Mouse (Mus musculus) thymus, postnatal 4 days (tissue): ENCODE measurements around the gene Ube2dnl1.

Experiments
- DNase-seq: peaks from one replicate; pipeline ENCODE4 v3.0.0; 2021

Ube2dnl1 gene

DNA sequence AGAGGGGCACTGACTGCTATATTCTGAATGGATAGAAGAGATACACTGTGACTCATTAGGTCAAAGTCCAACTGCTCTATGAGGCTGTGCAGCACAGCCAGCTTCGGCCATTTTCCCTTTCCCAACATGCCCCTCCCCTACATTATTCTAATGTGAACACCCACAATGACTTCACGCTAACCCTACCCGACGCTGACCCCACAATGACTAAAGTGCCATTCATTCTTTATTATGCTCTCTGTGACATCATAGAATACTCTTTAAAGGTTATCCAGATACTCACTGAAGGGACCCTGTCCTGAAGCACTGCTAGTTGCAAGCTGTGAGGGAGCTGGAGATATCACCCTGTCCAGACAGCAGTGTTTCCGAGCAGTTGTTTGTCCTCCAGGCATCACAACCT, at the start of gene Ube2dnl1:
Gene Ube2dnl1, plus strand, starts transcription at position 301 of the 400 bp plus-strand sequence.
- no peak for DNase-seq

- DNase-seq, result no peak
Measured at GRCm38 (mm10) chrX:114895489-114895888, 9.3 kb upstream of the Ube2dnl1 start.

GRCm38 (mm10) chrX:114897506-114897905, 7.3 kb upstream of the Ube2dnl1 start:
- DNase-seq, result no peak

DNA sequence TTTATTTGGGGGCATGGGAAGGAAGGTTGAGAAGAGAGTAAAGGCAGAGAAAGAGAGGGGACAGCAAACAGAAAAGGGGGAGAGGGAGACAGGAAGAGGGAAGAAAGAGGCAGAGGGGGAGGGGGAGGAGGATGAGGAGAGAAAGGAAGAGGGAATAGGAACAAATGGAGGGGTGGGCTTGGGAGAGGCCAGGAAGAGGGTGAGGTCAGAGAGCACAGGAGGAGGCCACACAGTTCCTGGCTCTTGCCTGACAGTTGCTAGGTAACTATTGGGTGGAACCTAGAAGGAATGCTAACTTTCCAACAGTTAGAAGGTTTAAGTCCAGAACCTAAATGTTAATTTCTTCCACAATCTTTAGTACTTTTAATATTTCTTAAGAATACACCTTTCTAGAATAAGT, 1.4 kb upstream of the Ube2dnl1 start:
- DNase-seq, result no peak

DNA sequence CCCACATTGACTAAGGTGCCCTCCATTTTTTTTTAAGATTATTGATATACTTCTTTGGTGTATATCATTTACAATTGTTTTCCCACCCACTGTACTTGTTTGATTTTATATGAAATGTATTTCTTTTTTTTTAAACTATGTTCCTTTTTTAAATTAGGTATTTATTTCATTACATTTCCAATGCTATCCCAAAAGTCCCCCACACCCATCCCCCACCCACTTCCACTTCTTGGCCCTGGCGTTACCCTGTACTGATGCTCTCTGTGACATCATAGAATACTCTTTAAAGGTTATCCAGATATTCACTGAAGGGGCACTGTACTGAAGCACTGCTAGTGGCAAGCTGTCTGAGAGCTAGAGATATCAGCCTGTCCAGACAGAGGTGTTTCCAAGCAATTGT, 2.5 kb downstream of the Ube2dnl1 start, which contains the start of gene Ube2dnl2:
Gene Ube2dnl2, plus strand, starts transcription at position 301 of the 400 bp plus-strand sequence.
- no peak for DNase-seq

GRCm38 (mm10) chrX:114955066-114955465, 50.3 kb downstream of the Ube2dnl1 start:
- no peak for DNase-seq
